Mouse (Mus musculus) ovary, postnatal 14 days (tissue): ENCODE measurements around the gene Setd7.
"Not testable (repeated sequence)": the region's sequence is repeated elsewhere in the genome, so short reads cannot be mapped to it uniquely, and the experiment has no call there.

Experiments
- DNase-seq: peaks from one replicate; pipeline ENCODE4 v3.0.0; 2022; ENCODE audit warnings: low spot score

Setd7 gene

GRCm38 (mm10) chr3:51560511-51561108, at the start of gene Setd7:
Gene Setd7, minus strand, starts transcription at chr3:51560879.
- peak; percentile 64 for DNase-seq

- no peak for DNase-seq
Measured at GRCm38 (mm10) chr3:51604489-51604888, 43.8 kb upstream of the Setd7 start.

GRCm38 (mm10) chr3:51603705-51604291, 43.1 kb upstream of the Setd7 start:
- DNase-seq, result no peak

DNA sequence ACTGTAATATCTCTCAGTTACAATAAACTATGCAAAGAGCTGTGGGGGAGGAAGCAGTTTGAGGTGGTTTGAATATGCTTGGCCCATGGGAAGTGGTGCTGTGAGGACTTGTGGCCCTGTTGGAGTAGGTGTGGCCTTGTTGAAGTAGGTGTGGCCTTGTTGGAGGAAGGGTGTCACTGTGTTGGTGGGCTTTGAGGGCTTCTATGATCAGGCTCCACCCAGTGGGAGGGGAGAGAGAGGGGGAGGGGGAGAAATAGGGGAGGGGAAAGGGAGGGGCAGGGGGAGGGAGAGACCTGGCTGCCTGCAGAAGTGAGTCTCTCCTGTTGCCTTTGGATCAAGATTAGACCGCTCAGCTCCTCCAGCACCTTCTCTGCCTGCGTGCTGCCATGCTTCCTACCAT, 40.8 kb upstream of the Setd7 start:
- DNase-seq, result no peak

DNA sequence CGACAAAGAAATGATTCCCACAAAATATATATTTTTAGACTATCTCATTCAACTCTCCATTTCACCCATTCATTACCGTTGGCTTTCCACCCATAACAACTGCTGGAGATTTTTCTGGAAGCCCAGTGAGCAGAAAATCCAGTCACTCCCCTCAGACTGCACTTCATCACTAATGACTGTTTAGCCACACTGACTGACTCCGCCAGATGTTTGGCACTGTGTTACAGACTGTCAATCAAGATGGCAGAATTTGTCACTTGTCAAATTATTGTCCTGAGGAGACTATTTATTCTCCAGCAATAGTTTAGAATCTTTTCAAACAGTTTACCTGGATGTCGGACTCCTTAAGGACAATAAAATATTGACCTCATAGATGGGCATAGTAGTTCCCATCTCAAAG, 40.0 kb upstream of the Setd7 start:
- DNase-seq, result no peak

DNA sequence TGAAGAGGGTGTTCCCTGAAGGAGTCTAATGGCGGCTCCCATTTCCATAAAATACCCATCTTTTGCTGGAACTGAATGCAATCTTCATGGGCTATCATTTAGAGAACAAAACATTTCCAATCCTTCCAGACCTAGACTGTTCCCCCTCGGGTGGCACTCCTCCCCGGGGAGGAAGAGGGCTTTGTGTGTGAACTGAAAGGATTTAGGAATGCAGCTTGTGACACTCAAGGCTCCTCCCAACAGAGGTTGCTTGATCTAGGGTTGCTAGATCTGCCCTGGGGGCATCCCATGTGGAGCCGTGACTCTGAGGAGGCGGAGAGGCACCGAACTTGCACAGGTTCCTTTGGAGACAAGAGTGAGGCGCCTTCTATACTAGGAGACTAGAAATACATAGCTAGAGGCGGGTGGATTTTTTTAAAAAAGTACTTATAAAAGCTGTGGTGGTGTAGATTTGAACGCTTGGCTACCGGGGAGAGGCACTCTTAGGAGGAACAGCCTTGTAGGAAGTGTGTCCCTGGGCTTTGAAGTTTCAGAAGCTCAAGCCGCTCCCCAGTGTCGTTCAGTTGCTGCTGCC, 38.5 kb upstream of the Setd7 start:
- DNase-seq, result no peak

- no peak for DNase-seq
Measured at GRCm38 (mm10) chr3:51596538-51596937, 35.9 kb upstream of the Setd7 start.

DNA sequence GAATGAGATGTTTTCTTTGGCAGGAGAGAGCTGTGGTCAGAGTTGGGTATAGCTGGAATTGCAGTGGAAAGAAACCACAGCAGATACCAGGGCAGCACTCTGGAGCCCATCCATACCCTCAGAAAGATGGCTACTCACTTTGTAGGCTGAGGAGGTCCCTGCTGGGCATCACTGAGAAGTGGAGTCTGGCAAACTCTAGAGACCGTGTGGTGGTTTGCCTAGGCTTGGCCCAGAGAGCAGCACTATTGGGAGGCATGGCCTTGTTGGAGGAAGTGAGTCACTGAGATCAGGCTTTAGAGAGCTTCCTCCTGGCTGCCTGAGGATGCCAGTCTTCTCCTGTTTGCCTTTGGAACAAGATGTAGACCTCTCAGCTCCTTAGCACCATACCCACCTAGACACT, 32.8 kb upstream of the Setd7 start:
- DNase-seq, result no peak

DNA sequence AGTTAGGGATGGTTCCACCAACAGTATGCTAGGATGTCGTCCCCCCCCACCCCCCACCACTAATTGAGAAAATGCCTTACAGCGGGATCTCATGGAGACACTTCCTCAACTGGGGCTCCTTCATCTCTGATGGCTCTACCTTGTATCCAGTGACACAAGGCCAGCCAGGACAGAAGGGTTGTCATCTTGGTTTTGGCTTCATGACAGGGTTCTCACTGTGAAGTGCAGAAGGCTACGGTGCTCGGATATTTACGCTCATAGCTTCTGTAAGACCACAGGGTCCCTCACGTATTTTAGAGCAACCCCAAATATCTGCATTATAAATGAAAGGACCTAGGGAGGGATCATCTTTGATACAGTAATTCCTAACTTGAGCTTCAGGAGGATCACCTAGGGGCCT, 30.9 kb upstream of the Setd7 start:
- DNase-seq, result no peak

- no peak for DNase-seq
Measured at GRCm38 (mm10) chr3:51590207-51590892, 29.7 kb upstream of the Setd7 start.

GRCm38 (mm10) chr3:51587697-51588262, 27.1 kb upstream of the Setd7 start:
- no peak for DNase-seq

DNA sequence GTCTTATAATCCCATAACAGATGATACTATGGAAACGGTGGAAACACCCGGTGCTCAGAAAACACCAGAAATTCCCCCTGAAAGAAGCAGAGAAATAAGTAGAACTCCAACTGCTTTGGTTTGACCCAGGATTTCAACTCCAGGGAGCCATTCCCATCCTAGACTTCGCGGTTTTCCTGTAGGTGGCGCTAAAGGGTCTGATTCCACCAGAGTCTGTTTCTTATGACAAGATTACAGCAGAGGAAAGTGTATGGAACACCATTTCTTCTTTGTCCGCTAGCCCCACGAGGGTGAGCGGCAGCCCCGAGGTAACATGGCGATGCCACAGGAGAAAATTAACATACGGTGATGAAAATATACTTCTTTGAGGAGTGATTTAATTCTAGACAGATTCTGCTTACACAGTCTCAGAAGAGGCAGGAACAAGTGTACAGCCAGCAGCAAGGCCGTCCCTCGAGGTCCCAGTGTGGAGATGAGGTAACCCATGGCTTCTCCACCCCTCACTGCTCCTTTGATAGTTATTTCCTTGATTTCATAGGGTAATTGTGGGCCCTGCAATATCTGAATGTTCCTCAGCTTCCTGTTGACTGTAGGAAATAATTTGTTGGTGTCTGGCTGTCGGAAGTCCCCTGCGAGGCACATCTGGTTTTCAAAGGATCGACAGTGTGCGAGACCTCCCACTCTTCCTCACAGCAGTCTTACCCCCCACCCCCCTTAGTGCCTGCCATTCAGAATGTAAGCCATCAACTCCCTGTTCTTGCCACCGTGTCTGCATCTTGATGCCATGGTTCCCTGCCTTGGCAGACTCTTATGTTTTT, 23.1 kb upstream of the Setd7 start:
- DNase-seq, result peak; percentile 80

DNA sequence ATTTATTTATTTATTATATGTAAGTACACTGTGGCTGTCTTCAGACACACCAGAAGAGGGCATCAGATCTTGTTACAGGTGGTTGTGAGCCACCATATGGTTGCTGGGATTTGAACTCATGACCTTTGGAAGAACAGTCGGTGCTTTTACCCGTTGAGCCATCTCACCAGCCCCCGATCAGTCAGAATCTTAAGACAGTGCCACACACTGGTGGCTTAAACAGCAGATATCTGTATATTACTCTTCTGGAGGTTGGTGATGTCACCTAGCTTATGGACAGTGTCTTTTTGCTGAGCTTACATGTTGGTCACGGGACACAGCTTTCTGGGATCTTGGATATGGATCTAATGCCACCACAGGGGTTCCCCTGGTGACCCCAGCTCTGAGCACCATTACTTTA, 18.6 kb upstream of the Setd7 start:
- DNase-seq, result not testable (repeated sequence)

DNA sequence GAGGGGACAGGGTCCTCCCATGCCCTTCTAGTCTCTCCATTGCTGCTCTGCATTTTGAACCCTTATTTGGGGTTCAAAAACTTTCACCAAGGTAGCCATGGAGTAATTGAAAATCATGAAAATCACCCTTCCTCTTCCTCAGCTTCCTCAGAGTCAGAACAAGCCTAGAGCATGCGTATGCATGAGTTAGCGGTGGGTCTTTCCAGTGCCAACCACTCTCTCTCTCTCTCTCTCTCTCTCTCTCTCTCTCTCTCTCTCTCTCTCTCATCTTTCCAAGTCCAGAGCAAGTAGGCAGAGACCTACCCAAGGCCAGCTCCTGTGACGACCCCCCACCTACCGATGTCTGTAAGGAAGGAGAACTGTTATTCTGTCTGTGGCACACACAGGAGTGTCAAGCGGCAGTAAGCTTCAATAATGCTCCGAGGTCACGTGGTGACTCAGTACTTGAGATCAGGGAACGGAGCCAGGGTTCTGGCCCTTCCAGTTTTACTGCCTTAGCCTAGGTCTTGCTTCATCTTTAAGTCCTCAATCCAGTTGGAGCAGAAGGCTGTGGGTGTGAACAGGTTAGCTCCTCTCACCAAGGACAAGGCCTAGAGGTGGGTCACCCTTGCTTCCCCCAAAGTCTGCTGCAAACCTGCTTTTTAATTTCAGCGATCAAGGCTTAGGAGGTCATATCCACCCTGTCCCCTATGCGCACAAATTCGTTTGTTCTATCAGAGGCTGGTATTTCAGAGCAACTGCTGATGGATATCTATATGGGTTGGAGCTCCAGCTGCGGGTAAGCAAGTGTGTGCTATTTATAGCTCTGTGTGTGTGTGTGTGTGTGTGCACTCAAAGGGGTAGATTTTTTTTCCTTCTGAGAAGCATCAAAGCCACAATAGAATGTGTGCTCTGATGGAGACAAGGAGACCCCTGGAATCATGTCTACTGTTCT, 17.4 kb upstream of the Setd7 start:
- DNase-seq, result peak; percentile 35

DNA sequence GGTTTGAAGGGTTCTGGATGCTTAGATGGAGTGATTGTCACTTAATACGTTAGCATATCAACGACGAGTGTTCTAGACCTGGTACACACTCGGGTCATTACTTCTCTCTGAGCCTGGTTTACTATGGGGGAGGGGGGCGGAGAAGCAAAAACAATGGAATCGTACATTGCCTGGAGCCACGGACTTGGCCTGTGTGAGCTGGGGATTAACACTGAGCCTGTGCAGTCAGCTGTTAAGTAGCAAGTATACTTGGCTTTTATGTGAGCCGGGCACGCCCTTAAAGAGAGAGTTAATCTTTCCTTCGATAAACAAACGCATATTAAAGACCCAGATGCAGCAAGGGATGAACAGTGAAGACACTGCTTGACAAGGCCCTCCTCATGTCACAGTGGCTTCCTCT, 16.7 kb upstream of the Setd7 start:
- DNase-seq, result no peak

GRCm38 (mm10) chr3:51573915-51574314, 13.2 kb upstream of the Setd7 start:
- DNase-seq, result no peak

DNA sequence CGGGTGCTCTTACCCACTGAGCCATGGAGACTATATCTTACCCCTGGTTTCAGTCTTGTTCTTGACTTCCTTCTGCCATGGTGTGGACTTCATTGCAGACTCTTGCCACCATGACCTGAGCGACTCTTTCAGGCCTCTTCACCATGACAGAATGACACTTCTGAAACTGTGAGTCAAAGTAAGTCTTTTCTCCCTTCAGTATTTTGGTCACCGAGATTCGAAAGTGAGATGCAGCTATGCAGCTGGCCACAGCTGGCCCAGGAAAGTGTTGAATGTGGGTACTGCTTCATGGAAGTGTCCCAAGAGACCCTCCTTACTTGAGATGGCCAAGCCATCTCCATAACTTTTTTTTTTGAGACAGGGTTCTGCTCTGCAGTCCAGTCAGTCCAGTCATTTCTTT, 9.5 kb upstream of the Setd7 start:
- no peak for DNase-seq

DNA sequence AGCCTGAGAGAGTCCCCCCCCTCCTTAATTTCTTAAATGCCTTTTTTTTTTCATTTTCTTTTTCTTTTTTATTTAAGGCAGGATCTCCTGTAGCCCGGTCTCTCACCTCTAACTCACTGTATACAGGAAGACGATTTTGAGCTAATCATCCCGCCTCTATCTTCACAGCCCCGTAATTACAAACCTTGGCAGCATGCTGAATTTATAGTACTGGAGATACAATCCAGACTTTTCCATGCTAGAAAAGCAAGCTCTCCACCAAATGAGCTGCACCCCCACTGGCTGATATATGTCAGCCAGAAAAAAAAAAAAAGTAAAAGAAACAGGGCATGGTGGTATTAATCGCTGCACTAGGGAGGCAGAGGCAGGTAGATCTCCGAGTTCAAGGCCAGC, 1.3 kb upstream of the Setd7 start:
- no peak for DNase-seq

DNA sequence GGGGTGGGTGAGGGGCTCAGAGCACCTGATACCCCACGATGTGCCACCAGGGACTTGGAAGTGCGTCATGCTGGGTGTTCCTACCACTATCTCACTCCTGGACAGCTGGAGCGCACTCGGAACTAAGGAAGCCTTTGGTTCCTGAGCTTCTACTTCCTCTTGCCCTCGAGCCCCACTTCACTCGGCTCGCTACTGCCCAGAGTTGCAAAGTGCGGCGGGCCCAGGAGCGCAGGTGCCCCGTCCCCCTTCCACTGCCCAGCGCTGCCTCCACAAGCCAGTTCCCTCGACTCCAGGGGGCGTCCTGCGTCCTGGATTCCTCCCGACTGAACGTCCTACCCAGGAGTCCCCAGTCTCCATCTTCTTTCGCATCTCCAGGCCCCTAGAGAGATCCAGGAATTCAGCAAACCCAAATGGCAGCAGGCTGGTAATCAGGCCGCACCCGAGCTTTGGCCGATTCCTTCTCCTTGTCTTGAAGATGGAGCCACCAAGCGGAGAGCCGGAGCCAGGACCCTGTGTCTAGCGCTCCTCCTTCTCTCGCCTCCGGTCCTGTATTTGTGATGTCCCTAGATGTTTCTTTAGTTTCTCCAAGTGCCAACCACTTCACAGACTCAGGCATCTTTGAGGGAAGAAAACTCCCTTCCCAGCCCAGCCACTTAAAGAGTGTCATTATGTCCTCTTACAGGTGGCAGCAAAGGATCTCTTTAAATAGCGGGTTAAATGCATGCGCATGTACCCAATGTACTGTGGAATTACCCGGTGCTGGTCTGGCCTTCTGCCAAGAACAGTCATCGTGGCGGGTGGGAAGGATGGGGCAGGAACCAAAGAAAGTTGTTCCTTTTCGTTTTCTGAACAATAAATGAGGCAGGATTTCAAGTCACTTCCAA, 672 bp upstream of the Setd7 start:
- peak; percentile 34 for DNase-seq
